ENCODE assay signal across 8 mouse cellular contexts in genomic region chr13:54608666-54609065, GRCm38 (mm10). TPM values are rescaled to one million over a fixed set of nuclear protein-coding genes. Genes with fewer than 3 reads are reported as not detected.
DNase-seq lines count a peak whose midpoint lies in the region; ATAC-seq lines count a peak whose summit lies in the region.

No protein-coding gene starts in this region.

- peak; percentile 53 for DNase-seq in layer of hippocampus, adult 11-12 months (ENCODE audit: low spot score)
- DNase-seq in layer of hippocampus, adult 9-10 months (ENCODE audit: low spot score): no peak
- DNase-seq in ZHBTc4 (ENCODE audit: low read depth, low spot score): peak; percentile 77
- no peak for DNase-seq in adrenal gland, postnatal 10 days

- peak overlapping the region; percentile 12 for H3K4me2 ChIP-seq in forebrain, embryonic 16.5 days (ENCODE audit: low read length)
- peak overlapping the region; percentile 85 for H3K4me2 ChIP-seq in hindbrain, embryonic 15.5 days
- peak overlapping the region; percentile 85 for H3K4me2 ChIP-seq in neural tube, embryonic 15.5 days

- H3K9me3 ChIP-seq in forebrain, embryonic 16.5 days (ENCODE audit: control insufficient read depth, low read length): no peaks in the 10 kb centered on the region
- H3K9me3 ChIP-seq in hindbrain, embryonic 15.5 days: no peaks in the 10 kb centered on the region
- H3K9me3 ChIP-seq in neural tube, embryonic 15.5 days (replicated peaks): no peaks in the 10 kb centered on the region

- H3K36me3 ChIP-seq in forebrain, embryonic 16.5 days (ENCODE audit: control insufficient read depth, insufficient read depth): no peaks in the 10 kb centered on the region; the same call in 1 of the 2 replicates
- 0 out of 2 replicates have a peak, but pooled peaks cover 9% of the 10 kb centered on the region for H3K36me3 ChIP-seq in hindbrain, embryonic 15.5 days
- peaks cover 27% of the 10 kb centered on the region for H3K36me3 ChIP-seq in neural tube, embryonic 15.5 days

- H3K4me1 ChIP-seq in forebrain, embryonic 16.5 days (replicated peaks; ENCODE audit: control insufficient read depth, insufficient read depth, low read length): peaks cover 25% of the 10 kb centered on the region
- peaks cover 33% of the 10 kb centered on the region for H3K4me1 ChIP-seq in hindbrain, embryonic 15.5 days (replicated peaks)
- peaks cover 39% of the 10 kb centered on the region for H3K4me1 ChIP-seq in neural tube, embryonic 15.5 days

- no peak for ATAC-seq in forebrain, embryonic 16.5 days
- ATAC-seq in hindbrain, embryonic 15.5 days (ENCODE audit: low FRiP score, low read depth): no peak
- no peak for ATAC-seq in neural tube, embryonic 15.5 days (ENCODE audit: low FRiP score)
- ATAC-seq in granulocyte monocyte progenitor cell, adult 5-6 weeks (replicated peaks; ENCODE audit: poor library complexity, severe bottlenecking): no peak

- no peak overlapping the region for H3K27ac ChIP-seq in forebrain, embryonic 16.5 days (ENCODE audit: low read length)
- H3K27ac ChIP-seq in hindbrain, embryonic 15.5 days (replicated peaks): no peak overlapping the region
- H3K27ac ChIP-seq in neural tube, embryonic 15.5 days (replicated peaks): peak overlapping the region; percentile 37; the same call in 1 of the 2 replicates

- peak overlapping the region; percentile 10 for H3K9ac ChIP-seq in forebrain, embryonic 16.5 days (replicated peaks; ENCODE audit: low read depth, low read length)
- H3K9ac ChIP-seq in hindbrain, embryonic 15.5 days: peak overlapping the region; percentile 23; the same call in 1 of the 2 replicates
- H3K9ac ChIP-seq in neural tube, embryonic 15.5 days (replicated peaks): peak overlapping the region; percentile 32

- 7% methylated on average over 8 of the region's 8 CpGs for WGBS in forebrain, embryonic 16.5 days
- 9% methylated on average over 8 of the region's 8 CpGs for WGBS in hindbrain, embryonic 15.5 days
- WGBS in neural tube, embryonic 15.5 days: 6% methylated on average over 8 of the region's 8 CpGs

- H3K4me3 ChIP-seq in forebrain, embryonic 16.5 days (replicated peaks; ENCODE audit: low read length): peak overlapping the region; percentile 10; the same call in 1 of the 2 replicates
- H3K4me3 ChIP-seq in hindbrain, embryonic 15.5 days: peak overlapping the region; percentile 81
- peak overlapping the region; percentile 81 for H3K4me3 ChIP-seq in neural tube, embryonic 15.5 days (replicated peaks)

- no peaks in the 10 kb centered on the region for H3K27me3 ChIP-seq in forebrain, embryonic 16.5 days (replicated peaks; ENCODE audit: control insufficient read depth, insufficient read depth, low read length)
- no peaks in the 10 kb centered on the region for H3K27me3 ChIP-seq in hindbrain, embryonic 15.5 days
- no peaks in the 10 kb centered on the region for H3K27me3 ChIP-seq in neural tube, embryonic 15.5 days (replicated peaks)

RNA-seq across cellular contexts. Expression of gene Cltb, which starts 2.5 kb away (rescaled TPM):
- polyA plus RNA-seq in forebrain, embryonic 16.5 days (2015; fragmentation: Nextera tagmentation; extraction: Ambion mirVana): 132 and 157 TPM in 2 replicates
- 206 and 226 TPM in 2 replicates for polyA plus RNA-seq in hindbrain, embryonic 15.5 days (2015; fragmentation: Nextera tagmentation; extraction: Ambion mirVana)
- polyA plus RNA-seq in neural tube, embryonic 15.5 days (2015; fragmentation: Nextera tagmentation; extraction: Ambion mirVana): 230 and 259 TPM in 2 replicates
- 4.5 and 6.6 TPM in 2 replicates for total RNA-seq in granulocyte monocyte progenitor cell, adult 5-6 weeks (2014; fragmentation: Nextera tagmentation)
- total RNA-seq in granulocyte monocyte progenitor cell, adult 5-6 weeks (2017): 7.8 and 12.3 TPM in 2 replicates
- total RNA-seq in adrenal gland, postnatal 10 days (2021): 10 to 100 TPM; 71.6 to 71.7 TPM

RNA-seq across cellular contexts. Expression of gene Faf2, which starts 12.9 kb away (rescaled TPM):
- polyA plus RNA-seq in forebrain, embryonic 16.5 days (2015; fragmentation: Nextera tagmentation; extraction: Ambion mirVana): 60.8 and 62.9 TPM in 2 replicates
- polyA plus RNA-seq in hindbrain, embryonic 15.5 days (2015; fragmentation: Nextera tagmentation; extraction: Ambion mirVana): 64.9 and 66.4 TPM in 2 replicates
- polyA plus RNA-seq in neural tube, embryonic 15.5 days (2015; fragmentation: Nextera tagmentation; extraction: Ambion mirVana): 58.1 and 64.7 TPM in 2 replicates
- total RNA-seq in granulocyte monocyte progenitor cell, adult 5-6 weeks (2014; fragmentation: Nextera tagmentation): 30.4 and 43.7 TPM in 2 replicates
- total RNA-seq in granulocyte monocyte progenitor cell, adult 5-6 weeks (2017): 40.0 and 47.6 TPM in 2 replicates
- 10 to 100 TPM; 63.5 to 64.7 TPM for total RNA-seq in adrenal gland, postnatal 10 days (2021)

RNA-seq across cellular contexts. Expression of gene Higd2a, which starts 18.7 kb away (rescaled TPM):
- 195 and 207 TPM in 2 replicates for polyA plus RNA-seq in forebrain, embryonic 16.5 days (2015; fragmentation: Nextera tagmentation; extraction: Ambion mirVana)
- 255 and 261 TPM in 2 replicates for polyA plus RNA-seq in hindbrain, embryonic 15.5 days (2015; fragmentation: Nextera tagmentation; extraction: Ambion mirVana)
- polyA plus RNA-seq in neural tube, embryonic 15.5 days (2015; fragmentation: Nextera tagmentation; extraction: Ambion mirVana): 267 and 285 TPM in 2 replicates
- total RNA-seq in granulocyte monocyte progenitor cell, adult 5-6 weeks (2014; fragmentation: Nextera tagmentation): 111 and 118 TPM in 2 replicates
- total RNA-seq in granulocyte monocyte progenitor cell, adult 5-6 weeks (2017): 36.5 and 67.4 TPM in 2 replicates
- total RNA-seq in adrenal gland, postnatal 10 days (2021): 100 to 1,000 TPM; 255 to 257 TPM

RNA-seq across cellular contexts. Expression of gene Nop16, which starts 18.8 kb away (rescaled TPM):
- 67.7 and 69.8 TPM in 2 replicates for polyA plus RNA-seq in forebrain, embryonic 16.5 days (2015; fragmentation: Nextera tagmentation; extraction: Ambion mirVana)
- polyA plus RNA-seq in hindbrain, embryonic 15.5 days (2015; fragmentation: Nextera tagmentation; extraction: Ambion mirVana): 58.0 and 62.0 TPM in 2 replicates
- 64.7 and 69.8 TPM in 2 replicates for polyA plus RNA-seq in neural tube, embryonic 15.5 days (2015; fragmentation: Nextera tagmentation; extraction: Ambion mirVana)
- total RNA-seq in granulocyte monocyte progenitor cell, adult 5-6 weeks (2014; fragmentation: Nextera tagmentation): 90.9 and 122 TPM in 2 replicates
- 101 and 118 TPM in 2 replicates for total RNA-seq in granulocyte monocyte progenitor cell, adult 5-6 weeks (2017)
- total RNA-seq in adrenal gland, postnatal 10 days (2021): 10 to 100 TPM; 32.4 to 41.0 TPM

RNA-seq across cellular contexts. Expression of gene Arl10, which starts 33.9 kb away (rescaled TPM):
- polyA plus RNA-seq in forebrain, embryonic 16.5 days (2015; fragmentation: Nextera tagmentation; extraction: Ambion mirVana): 79.7 and 92.5 TPM in 2 replicates
- polyA plus RNA-seq in hindbrain, embryonic 15.5 days (2015; fragmentation: Nextera tagmentation; extraction: Ambion mirVana): 105 and 111 TPM in 2 replicates
- 81.9 and 93.8 TPM in 2 replicates for polyA plus RNA-seq in neural tube, embryonic 15.5 days (2015; fragmentation: Nextera tagmentation; extraction: Ambion mirVana)
- 17.4 and 24.0 TPM in 2 replicates for total RNA-seq in granulocyte monocyte progenitor cell, adult 5-6 weeks (2014; fragmentation: Nextera tagmentation)
- 12.1 and 15.0 TPM in 2 replicates for total RNA-seq in granulocyte monocyte progenitor cell, adult 5-6 weeks (2017)
- 10 to 100 TPM; 27.1 to 31.4 TPM for total RNA-seq in adrenal gland, postnatal 10 days (2021)

Comparison
In these comparisons a context has a peak if more than half of its experiments do, and no peak if none do; other contexts are left out.
1. DNase-seq: peak in layer of hippocampus, adult 11-12 months (single experiment) and ZHBTc4 (single experiment); none in layer of hippocampus, adult 9-10 months (single experiment) and adrenal gland, postnatal 10 days (single experiment).
2. H3K4me2 ChIP-seq: peak in every context shown above with its lines; median percentile 85 in hindbrain, embryonic 15.5 days; 85 in neural tube, embryonic 15.5 days; 12 in forebrain, embryonic 16.5 days.
3. H3K4me3 ChIP-seq: peak in every context shown above with its lines; median percentile 81 in hindbrain, embryonic 15.5 days; 81 in neural tube, embryonic 15.5 days; 10 in forebrain, embryonic 16.5 days.
4. Peak in every context shown above with its lines, with median percentiles within 50 percentile points of each other: H3K9ac ChIP-seq.